Mouse (Mus musculus) midbrain, embryonic 13.5 days (tissue): ENCODE results near the gene Als2cl. TPM values are rescaled to one million over a fixed set of nuclear protein-coding genes. Genes with fewer than 3 reads are reported as not detected.
A peak's percentile ranks its signal among the peaks of the same experiment; 100 is the strongest.

Source experiments
- ATAC-seq: fragments of 200-750 bp; cut with Nextera tagmentation; 2 replicates; pipeline ENCODE4 v1.8.0; 2017; ENCODE audit warnings: mild to moderate bottlenecking, moderate TSS enrichment, moderate library complexity
- H3K27ac ChIP-seq: fragments of 300-500 bp; sonication (generic); 2 replicates; pipeline ENCODE4 v1.5.1; 2015; ENCODE audit warnings: inconsistent platforms, mild to moderate bottlenecking, moderate library complexity
- H3K27me3 ChIP-seq: fragments of 300-500 bp; sonication (generic); 2 replicates; pipeline ENCODE4 v1.6.1; 2015; ENCODE audit warnings: mild to moderate bottlenecking, inconsistent platforms
- H3K36me3 ChIP-seq: fragments of 300-500 bp; sonication (generic); 2 replicates; pipeline ENCODE4 v1.6.1; 2015; ENCODE audit warnings: mild to moderate bottlenecking, inconsistent platforms
- H3K4me1 ChIP-seq: fragments of 300-500 bp; sonication (generic); replicated peaks from 2 replicates; pipeline ENCODE4 v1.6.1; 2015; ENCODE audit warnings: inconsistent platforms
- H3K4me2 ChIP-seq: fragments of 300-500 bp; sonication (generic); replicated peaks from 2 replicates; pipeline ENCODE4 v1.6.1; 2015; ENCODE audit warnings: moderate library complexity, mild to moderate bottlenecking, inconsistent platforms
- H3K4me3 ChIP-seq: fragments of 300-500 bp; sonication (generic); replicated peaks from 2 replicates; pipeline ENCODE4 v1.5.1; 2015; ENCODE audit warnings: mild to moderate bottlenecking, inconsistent platforms
- H3K9ac ChIP-seq: fragments of 300-500 bp; sonication (generic); replicated peaks from 2 replicates; pipeline ENCODE4 v1.6.1; 2015; ENCODE audit warnings: mild to moderate bottlenecking, inconsistent platforms
- H3K9me3 ChIP-seq: fragments of 300-500 bp; sonication (generic); 2 replicates; pipeline ENCODE4 v1.6.1; 2016; ENCODE audit warnings: mild to moderate bottlenecking, inconsistent platforms
- WGBS: fragments of 180-500 bp; shearing (Covaris S2); methylation state at CpG from one replicate; pipeline ENCODE4 v1.1.7; 2015; 5-methylcytosine and 5-hydroxymethylcytosine counted together
- polyA plus RNA-seq: library from polyadenylated mRNA; unstranded; fragments of >200 nt; fragmentation: Nextera tagmentation; extraction: Ambion mirVana; gene quantifications from 2 replicates; pipeline ENCODE4 v1.2.1, GENCODE M21; 2015

Gene Als2cl
- polyA plus RNA-seq, 1 experiment from 2014 or later: 0.98 TPM

DNA sequence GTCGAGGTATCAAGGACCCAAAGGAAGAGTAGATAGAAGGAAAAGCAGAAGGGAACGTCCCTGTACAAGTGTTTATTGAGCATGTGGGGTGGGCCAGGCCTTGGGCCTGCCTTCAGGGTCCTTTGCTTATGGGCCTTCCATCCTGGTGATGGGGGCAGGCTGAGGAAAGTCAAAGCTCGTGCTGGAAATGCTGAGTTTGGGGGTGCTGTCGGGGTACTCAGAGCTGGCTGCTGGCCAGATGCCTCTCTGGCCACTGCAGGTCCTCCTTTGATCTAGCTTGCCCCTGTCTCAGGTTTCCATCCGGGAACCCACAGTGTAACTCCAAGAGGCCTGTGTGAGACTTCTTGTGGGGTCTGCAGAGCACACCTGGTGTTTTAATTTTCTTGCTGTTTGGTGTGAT is 21.1 kb upstream of the Als2cl start:
- Histone ChIP-seq H3K9ac (no peak overlapping the region), H3K4me3 (no peak overlapping the region), H3K36me3 (no peaks in the 10 kb centered on the region), H3K27me3 (peaks cover 25% of the 10 kb centered on the region), H3K9me3 (no peaks in the 10 kb centered on the region), H3K4me2 (no peak overlapping the region), H3K27ac (no peak overlapping the region), H3K4me1 (peaks cover 6% of the 10 kb centered on the region)
- WGBS: 55% methylated on average over 5 of the region's 5 CpGs
- ATAC-seq: no peak

GRCm38 (mm10) chr9:110858967-110859596 is 20.6 kb upstream of the Als2cl start:
- Histone ChIP-seq H3K4me1 (peaks cover 6% of the 10 kb centered on the region), H3K9me3 (no peaks in the 10 kb centered on the region), H3K27ac (no peak overlapping the region), H3K4me3 (no peak overlapping the region), H3K36me3 (no peaks in the 10 kb centered on the region), H3K27me3 (peaks cover 25% of the 10 kb centered on the region), H3K4me2 (no peak overlapping the region), H3K9ac (no peak overlapping the region)
- no peak for ATAC-seq
- WGBS: 89% methylated on average over 5 of the region's 5 CpGs

DNA sequence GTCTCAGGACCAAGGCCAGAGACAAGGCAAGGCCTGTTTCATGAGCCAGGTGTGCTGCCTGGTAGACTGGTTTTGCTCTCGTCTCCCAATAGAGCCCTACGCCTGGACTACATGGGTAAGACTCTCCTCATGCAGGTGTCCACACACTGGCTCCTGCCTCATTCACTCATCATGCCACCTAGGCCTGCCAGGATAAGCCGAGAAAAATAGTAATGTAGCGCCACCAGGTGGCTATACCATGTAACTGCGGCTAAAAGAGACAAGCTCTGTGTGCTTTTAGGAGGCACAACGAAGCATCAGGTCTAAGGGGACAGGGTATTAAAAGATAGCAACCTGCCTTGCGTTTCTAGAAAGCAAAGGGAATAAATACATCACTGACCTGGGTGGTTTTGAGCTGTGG is 8.6 kb upstream of the Als2cl start:
- Histone ChIP-seq H3K36me3 (no peaks in the 10 kb centered on the region), H3K27me3 (peaks cover 20% of the 10 kb centered on the region), H3K4me2 (no peak overlapping the region), H3K4me3 (no peak overlapping the region), H3K4me1 (peaks cover 24% of the 10 kb centered on the region), H3K9ac (no peak overlapping the region), H3K27ac (no peak overlapping the region), H3K9me3 (no peaks in the 10 kb centered on the region)
- WGBS: 19% methylated on average over 7 of the region's 7 CpGs
- no peak for ATAC-seq

- H3K9ac ChIP-seq: peak overlapping the region; percentile 60
- WGBS: 9% methylated on average over 40 of the region's 40 CpGs
Observed at GRCm38 (mm10) chr9:110873681-110874659, 5.7 kb upstream of the Als2cl start.

DNA sequence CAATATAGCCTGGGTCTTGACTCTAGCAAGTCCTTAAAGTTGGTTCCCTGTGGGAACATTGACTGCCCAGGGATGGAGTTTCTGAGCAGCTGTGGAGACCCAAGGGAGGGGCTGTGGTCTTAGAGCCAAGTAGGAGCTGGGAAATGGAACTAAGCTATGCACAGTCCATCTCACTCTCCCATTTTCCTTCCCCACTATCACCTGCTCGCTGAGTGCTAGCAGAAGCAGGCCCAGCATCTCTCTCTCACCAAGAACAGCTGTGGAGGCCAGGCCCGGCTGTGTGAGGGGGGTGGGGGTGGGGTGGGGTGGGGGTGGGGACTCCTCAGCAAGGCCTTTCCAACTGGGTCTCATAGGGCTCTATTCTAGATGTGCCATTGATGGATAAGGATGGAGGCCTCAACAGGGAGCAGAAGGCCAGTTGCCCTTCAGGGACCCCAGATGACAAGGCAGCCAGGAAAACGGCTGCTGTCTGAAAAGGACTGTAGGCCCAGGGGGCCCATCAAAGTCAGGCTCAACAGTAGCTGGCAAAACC is 4.9 kb upstream of the Als2cl start:
- WGBS: 11% methylated on average over 3 of the region's 3 CpGs
- H3K4me2 ChIP-seq: peak overlapping the region; percentile 58; the same call in 1 of the 2 replicates

More at GRCm38 (mm10) chr9:110873681-110874659, 5.7 kb upstream of the Als2cl start:
- Histone ChIP-seq H3K27me3 (peaks cover 32% of the 10 kb centered on the region), H3K4me2 (peak overlapping the region; percentile 58), H3K9me3 (no peaks in the 10 kb centered on the region), H3K27ac (peak overlapping the region; percentile 62; the same call in 1 of the 2 replicates), H3K36me3 (no peaks in the 10 kb centered on the region), H3K4me1 (peaks cover 24% of the 10 kb centered on the region), H3K4me3 (peak overlapping the region; percentile 36)
- ATAC-seq: peak; percentile 72

GRCm38 (mm10) chr9:110875288-110875695 is 4.4 kb upstream of the Als2cl start:
- peaks cover 31% of the 10 kb centered on the region for H3K4me1 ChIP-seq
- H3K27me3 ChIP-seq: peaks cover 46% of the 10 kb centered on the region
- H3K36me3 ChIP-seq: no peaks in the 10 kb centered on the region
- WGBS: 42% methylated on average over 2 of the region's 6 CpGs
- H3K4me3 ChIP-seq: no peak overlapping the region
- peak; percentile 53 for ATAC-seq
- H3K9me3 ChIP-seq: no peaks in the 10 kb centered on the region
- H3K4me2 ChIP-seq: no peak overlapping the region
- H3K27ac ChIP-seq: 0 out of 2 replicates have a peak overlapping the region, but pooled peaks have one; percentile 62
- no peak overlapping the region for H3K9ac ChIP-seq

More for the DNA sequence above, 4.9 kb upstream of the Als2cl start:
- no peaks in the 10 kb centered on the region for H3K36me3 ChIP-seq
- ATAC-seq: peak; percentile 48
- no peak overlapping the region for H3K9ac ChIP-seq
- H3K27ac ChIP-seq: peak overlapping the region; percentile 62; the same call in 1 of the 2 replicates
- H3K4me3 ChIP-seq: no peak overlapping the region
- H3K9me3 ChIP-seq: no peaks in the 10 kb centered on the region
- peaks cover 26% of the 10 kb centered on the region for H3K4me1 ChIP-seq
- peaks cover 40% of the 10 kb centered on the region for H3K27me3 ChIP-seq

DNA sequence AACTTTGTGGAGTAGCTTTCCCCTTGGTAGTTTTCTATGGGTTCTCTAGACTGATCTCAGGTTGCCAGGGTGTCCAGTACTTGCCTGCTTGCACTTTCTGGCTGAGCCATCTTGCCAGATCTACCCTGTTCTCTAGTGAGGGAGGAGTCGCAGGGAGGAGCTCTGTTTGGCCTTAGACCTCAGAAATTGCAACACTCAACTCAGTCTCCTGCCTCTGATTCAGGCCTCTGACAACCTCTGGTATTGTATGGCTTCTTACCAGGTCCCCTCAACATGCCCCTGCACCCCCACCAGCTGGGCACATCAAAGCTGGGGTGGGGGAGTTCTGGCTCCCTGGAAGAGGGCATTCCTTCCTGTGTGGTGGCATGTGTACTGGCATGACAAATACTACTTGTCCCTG is 2.3 kb upstream of the Als2cl start:
- Histone ChIP-seq H3K36me3 (no peaks in the 10 kb centered on the region), H3K9ac (no peak overlapping the region), H3K27ac (no peak overlapping the region), H3K4me2 (no peak overlapping the region), H3K4me3 (no peak overlapping the region), H3K27me3 (peaks cover 63% of the 10 kb centered on the region), H3K9me3 (no peaks in the 10 kb centered on the region), H3K4me1 (peaks cover 36% of the 10 kb centered on the region)
- WGBS: 79% methylated on average over 1 of the region's 1 CpGs
- ATAC-seq: no peak

GRCm38 (mm10) chr9:110877888-110878287 is 1.8 kb upstream of the Als2cl start:
- H3K27me3 ChIP-seq: peaks cover 60% of the 10 kb centered on the region

GRCm38 (mm10) chr9:110879998-110880561 is 410 bp downstream of the Als2cl start, which contains the start of gene Tmie:
TSS of gene Tmie (minus strand) at chr9:110880113.
- Histone ChIP-seq H3K27me3 (peaks cover 49% of the 10 kb centered on the region), H3K36me3 (no peaks in the 10 kb centered on the region)
- no peak for ATAC-seq

More at GRCm38 (mm10) chr9:110877888-110878287, 1.8 kb upstream of the Als2cl start:
- no peak overlapping the region for H3K27ac ChIP-seq
- ATAC-seq: no peak
- no peak overlapping the region for H3K9ac ChIP-seq
- no peaks in the 10 kb centered on the region for H3K9me3 ChIP-seq
- H3K4me3 ChIP-seq: no peak overlapping the region
- H3K36me3 ChIP-seq: no peaks in the 10 kb centered on the region
- peaks cover 36% of the 10 kb centered on the region for H3K4me1 ChIP-seq
- H3K4me2 ChIP-seq: no peak overlapping the region
- 93% methylated on average over 5 of the region's 5 CpGs for WGBS

DNA sequence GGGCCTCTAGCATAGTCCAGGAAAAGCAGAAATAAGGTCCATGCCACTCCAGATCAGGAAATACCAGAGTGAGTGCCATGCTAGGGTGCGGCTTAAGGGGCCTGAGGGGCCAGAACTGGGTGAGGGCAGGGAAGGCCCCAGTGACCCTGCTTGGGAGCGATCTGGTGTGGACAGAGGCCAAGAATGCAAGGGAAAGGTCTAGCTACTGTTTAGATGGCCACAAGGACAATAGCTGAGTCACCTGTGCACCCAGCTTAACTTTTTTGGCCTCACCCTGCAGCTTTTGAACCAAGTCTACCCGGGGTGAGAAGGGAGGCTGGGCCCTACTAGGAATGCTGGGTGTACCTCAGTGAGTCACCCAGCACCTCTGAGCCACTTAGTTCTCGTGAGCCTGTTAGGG is 1.1 kb downstream of the Als2cl start:
- Histone ChIP-seq H3K4me3 (peak overlapping the region; percentile 45), H3K27me3 (peaks cover 49% of the 10 kb centered on the region)
- 80% methylated on average over 4 of the region's 4 CpGs for whole genome bisulfite sequencing

More at GRCm38 (mm10) chr9:110879998-110880561, 410 bp downstream of the Als2cl start, which contains the start of gene Tmie:
- Histone ChIP-seq H3K9me3 (no peaks in the 10 kb centered on the region), H3K4me2 (peak within 1 kb of the TSS; percentile 77), H3K4me1 (peaks cover 18% of the 10 kb centered on the region), H3K9ac (peak within 1 kb of the TSS; percentile 54), H3K27ac (no peak within 1 kb of the TSS), H3K4me3 (peak within 1 kb of the TSS; percentile 45)
- WGBS: under 1% methylated on average over 52 of the region's 57 CpGs

DNA sequence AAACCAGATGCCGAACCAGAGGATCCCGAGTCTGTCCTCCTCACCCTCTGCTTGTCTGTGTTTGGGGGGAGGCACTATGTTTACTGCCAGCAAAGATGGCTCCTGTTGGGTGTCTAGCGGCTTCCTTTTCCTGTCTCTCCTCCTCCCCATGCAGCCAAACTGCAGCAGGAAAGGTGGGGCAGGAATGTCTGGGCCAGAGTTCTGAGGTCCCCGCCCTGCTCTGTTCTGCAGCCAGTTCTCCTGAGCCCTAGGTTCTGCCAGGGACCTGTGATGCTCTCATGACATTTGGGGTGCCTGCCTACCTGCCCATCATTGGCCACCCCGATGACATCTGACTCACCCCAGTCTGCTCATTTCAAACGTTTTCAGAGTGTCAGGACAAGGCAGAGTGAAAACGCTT is 2.3 kb downstream of the Als2cl start:
- H3K9me3 ChIP-seq: no peaks in the 10 kb centered on the region
- ATAC-seq: no peak
- no peak overlapping the region for H3K4me3 ChIP-seq
- H3K4me2 ChIP-seq: no peak overlapping the region
- H3K27me3 ChIP-seq: peaks cover 49% of the 10 kb centered on the region
- H3K36me3 ChIP-seq: no peaks in the 10 kb centered on the region
- 78% methylated on average over 7 of the region's 7 CpGs for WGBS
- peaks cover 12% of the 10 kb centered on the region for H3K4me1 ChIP-seq
- no peak overlapping the region for H3K27ac ChIP-seq
- no peak overlapping the region for H3K9ac ChIP-seq

More for the DNA sequence above, 1.1 kb downstream of the Als2cl start:
- H3K4me1 ChIP-seq: peaks cover 12% of the 10 kb centered on the region
- H3K9me3 ChIP-seq: no peaks in the 10 kb centered on the region
- ATAC-seq: no peak
- no peak overlapping the region for H3K27ac ChIP-seq
- H3K9ac ChIP-seq: no peak overlapping the region
- H3K4me2 ChIP-seq: peak overlapping the region; percentile 77
- no peaks in the 10 kb centered on the region for H3K36me3 ChIP-seq
